Mouse (Mus musculus) heart, embryonic 16.5 days (tissue): ENCODE results near the gene Inava. TPM values are rescaled to one million over a fixed set of nuclear protein-coding genes. Genes with fewer than 3 reads are reported as not detected.

Source experiments
- ATAC-seq: fragments of 200-750 bp; cut with Nextera tagmentation; replicated peaks from 2 replicates; pipeline ENCODE4 v1.8.0; 2017; ENCODE audit warnings: moderate number of reproducible peaks; ENCODE audit not compliant: insufficient read depth, low FRiP score; ENCODE audit errors: extremely low read depth
- H3K27ac ChIP-seq: fragments of 300-500 bp; sonication (generic); 2 replicates; pipeline ENCODE4 v1.5.1; 2014; ENCODE audit warnings: mild to moderate bottlenecking, low read length, control low read depth, moderate library complexity
- H3K27me3 ChIP-seq: fragments of 300-500 bp; sonication (generic); 2 replicates; pipeline ENCODE4 v1.6.1; 2014; ENCODE audit warnings: low read length, mixed read lengths; ENCODE audit not compliant: control insufficient read depth, insufficient read depth
- H3K36me3 ChIP-seq: fragments of 300-500 bp; sonication (generic); 2 replicates; pipeline ENCODE4 v1.6.1; 2014; ENCODE audit not compliant: control insufficient read depth, insufficient read depth
- H3K4me1 ChIP-seq: fragments of 300-500 bp; sonication (generic); 2 replicates; pipeline ENCODE4 v1.6.1; 2014; ENCODE audit warnings: low read length, mixed read lengths; ENCODE audit not compliant: control insufficient read depth, insufficient read depth
- H3K4me2 ChIP-seq: fragments of 300-500 bp; sonication (generic); 2 replicates; pipeline ENCODE4 v1.6.1; 2014; ENCODE audit warnings: low read depth, mild to moderate bottlenecking, control low read depth, low read length
- H3K4me3 ChIP-seq: fragments of 300-500 bp; sonication (generic); 2 replicates; pipeline ENCODE4 v1.5.1; 2014; ENCODE audit warnings: mild to moderate bottlenecking, control low read depth, low read length
- H3K9ac ChIP-seq: fragments of 300-500 bp; sonication (generic); 2 replicates; pipeline ENCODE4 v1.6.1; 2014; ENCODE audit warnings: low read length, control low read depth
- H3K9me3 ChIP-seq: fragments of 300-500 bp; sonication (generic); replicated peaks from 2 replicates; pipeline ENCODE4 v1.6.1; 2016; ENCODE audit warnings: low read length; ENCODE audit not compliant: control insufficient read depth
- WGBS: fragments of 180-500 bp; shearing (Covaris S2); extraction: QIAGEN DNeasy Blood & Tissue Kit; methylation state at CpG from one replicate; pipeline ENCODE4 v1.1.7; 2014; 5-methylcytosine and 5-hydroxymethylcytosine counted together
- polyA plus RNA-seq: library from polyadenylated mRNA; unstranded; fragments of >200 nt; fragmentation: Nextera tagmentation; extraction: Ambion mirVana; gene quantifications from 2 replicates; pipeline ENCODE4 v1.2.1, GENCODE M21; 2015

Inava gene
- 2.6 TPM in 2 replicates for polyA plus RNA-seq

GRCm38 (mm10) chr1:136233892-136234594 is at the start of gene Inava:
Gene Inava, minus strand, starts transcription at chr1:136234264.
- H3K9me3 ChIP-seq, result no peaks in the 10 kb centered on the region
- WGBS, result under 1% methylated on average over 51 of the region's 51 CpGs
- peak within 1 kb of the TSS; percentile 44 for H3K9ac ChIP-seq
- H3K27me3 ChIP-seq, result peaks cover 19% of the 10 kb centered on the region
- H3K36me3 ChIP-seq, result no peaks in the 10 kb centered on the region
- no peaks in the 10 kb centered on the region for H3K4me1 ChIP-seq
- H3K27ac ChIP-seq, result no peak within 1 kb of the TSS
- peak; percentile 57 for ATAC-seq
- H3K4me3 ChIP-seq, result peak within 1 kb of the TSS; percentile 59
- peak within 1 kb of the TSS; percentile 78 for H3K4me2 ChIP-seq

GRCm38 (mm10) chr1:136277366-136277765 is 43.3 kb upstream of the Inava start:
- 85% methylated on average over 8 of the region's 8 CpGs for WGBS
- Histone ChIP-seq H3K27me3 (no peaks in the 10 kb centered on the region), H3K9ac (no peak overlapping the region), H3K4me3 (no peak overlapping the region), H3K4me2 (no peak overlapping the region), H3K9me3 (no peaks in the 10 kb centered on the region), H3K27ac (no peak overlapping the region), H3K4me1 (no peaks in the 10 kb centered on the region), H3K36me3 (peaks cover 64% of the 10 kb centered on the region)
- ATAC-seq, result no peak

GRCm38 (mm10) chr1:136268224-136268623 is 34.2 kb upstream of the Inava start:
- Histone ChIP-seq H3K36me3 (peaks cover 20% of the 10 kb centered on the region), H3K9me3 (no peaks in the 10 kb centered on the region), H3K4me2 (no peak overlapping the region), H3K9ac (no peak overlapping the region), H3K27ac (no peak overlapping the region), H3K27me3 (peaks cover under 1% of the 10 kb centered on the region; the same call in 1 of the 2 replicates), H3K4me1 (no peaks in the 10 kb centered on the region), H3K4me3 (no peak overlapping the region)
- no peak for ATAC-seq
- 76% methylated on average over 7 of the region's 7 CpGs for WGBS

DNA sequence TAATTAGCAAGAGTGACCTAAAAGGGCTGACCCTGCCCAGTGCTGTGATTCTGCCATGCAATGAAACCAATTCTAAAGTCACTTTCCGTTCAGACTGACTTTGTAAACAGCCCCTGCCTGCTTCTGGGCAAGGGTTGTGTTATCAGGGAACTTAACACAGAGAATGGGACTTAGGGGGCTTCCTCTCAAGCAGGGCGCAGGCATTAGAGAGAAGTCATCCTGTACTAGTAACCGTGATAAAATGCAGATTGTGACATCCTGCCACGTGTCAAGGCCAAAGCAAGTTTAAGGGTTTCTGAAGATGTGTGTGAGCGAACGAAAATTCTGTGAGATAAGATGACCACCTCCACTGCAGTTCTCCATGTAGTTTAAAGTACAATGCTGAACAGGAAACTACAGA is 32.1 kb upstream of the Inava start:
- WGBS, result 34% methylated on average over 6 of the region's 6 CpGs
- Histone ChIP-seq H3K4me3 (no peak overlapping the region), H3K4me2 (no peak overlapping the region), H3K9me3 (no peaks in the 10 kb centered on the region), H3K27me3 (peaks cover 18% of the 10 kb centered on the region), H3K27ac (no peak overlapping the region), H3K4me1 (no peaks in the 10 kb centered on the region), H3K36me3 (peaks cover 4% of the 10 kb centered on the region), H3K9ac (no peak overlapping the region)
- ATAC-seq, result no peak

DNA sequence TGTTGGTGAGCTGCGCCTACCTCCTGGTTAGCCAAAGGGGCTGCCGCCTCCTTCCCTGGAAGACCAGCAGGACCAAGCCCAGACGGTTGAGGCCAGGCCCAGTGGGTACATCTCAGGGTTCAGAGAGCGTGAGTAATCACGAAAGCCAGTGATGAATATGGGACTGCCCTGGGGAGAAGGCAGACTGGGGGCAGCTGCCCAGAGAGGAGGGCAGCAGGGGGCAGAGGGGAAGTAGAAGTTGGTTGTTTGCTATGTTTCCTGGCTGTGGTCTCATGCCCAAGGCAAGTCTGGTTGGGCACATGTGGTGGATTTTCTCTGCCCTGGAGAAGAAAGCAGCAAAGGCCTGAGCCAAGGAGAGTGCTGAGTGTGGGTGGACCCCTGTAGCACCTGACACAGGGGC is 29.3 kb upstream of the Inava start:
- H3K9me3 ChIP-seq, result no peaks in the 10 kb centered on the region
- ATAC-seq, result no peak
- peaks cover 10% of the 10 kb centered on the region for H3K4me1 ChIP-seq
- no peak overlapping the region for H3K4me3 ChIP-seq
- no peak overlapping the region for H3K27ac ChIP-seq
- H3K4me2 ChIP-seq, result no peak overlapping the region
- peaks cover 3% of the 10 kb centered on the region; the same call in 1 of the 2 replicates for H3K36me3 ChIP-seq
- 87% methylated on average over 5 of the region's 5 CpGs for WGBS
- H3K27me3 ChIP-seq, result peaks cover 40% of the 10 kb centered on the region
- no peak overlapping the region for H3K9ac ChIP-seq

DNA sequence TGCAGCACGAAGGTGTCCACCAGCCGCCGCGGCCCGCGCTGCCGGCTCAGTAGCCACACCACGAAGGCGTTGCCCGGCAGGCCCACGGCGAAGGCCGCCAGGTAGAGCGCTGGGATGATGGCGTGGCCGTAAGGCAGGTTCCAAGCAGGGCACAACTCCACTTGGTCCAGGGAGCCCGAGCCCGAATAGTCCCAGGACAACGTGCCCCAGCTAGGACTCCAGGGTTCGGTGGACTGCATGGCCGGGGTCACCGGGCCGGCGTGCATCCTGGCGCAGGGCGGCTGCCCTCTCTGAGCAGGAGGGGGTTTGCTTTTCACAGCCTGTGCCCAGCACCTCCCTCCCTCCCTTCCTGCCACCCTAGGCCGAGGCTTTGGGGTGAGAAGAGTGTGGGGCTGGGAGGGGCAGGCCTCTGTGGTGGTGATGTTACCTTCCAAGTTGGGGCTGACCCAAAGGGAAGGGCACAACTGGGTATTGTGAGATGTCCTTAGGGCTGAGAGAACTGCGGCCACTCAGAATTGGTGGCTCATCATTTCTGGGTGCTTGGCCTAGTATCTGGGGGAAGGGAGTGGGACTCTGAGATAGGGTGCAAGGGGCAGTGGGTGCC is 26.7 kb upstream of the Inava start, which contains the start of gene Gpr25:
Gene Gpr25, minus strand, starts transcription at position 239 of the 604 bp plus-strand sequence.
- Histone ChIP-seq H3K9ac (peak within 1 kb of the TSS; percentile 57), H3K4me1 (peaks cover 14% of the 10 kb centered on the region), H3K36me3 (no peaks in the 10 kb centered on the region), H3K9me3 (no peaks in the 10 kb centered on the region), H3K27me3 (peaks cover 54% of the 10 kb centered on the region), H3K27ac (no peak within 1 kb of the TSS; the same call in 1 of the 2 replicates), H3K4me2 (peak within 1 kb of the TSS; percentile 84), H3K4me3 (peak within 1 kb of the TSS; percentile 67)
- 9% methylated on average over 28 of the region's 28 CpGs for WGBS
- ATAC-seq, result no peak

- Histone ChIP-seq H3K9ac (peak overlapping the region; percentile 57), H3K9me3 (no peaks in the 10 kb centered on the region), H3K36me3 (no peaks in the 10 kb centered on the region), H3K4me3 (peak overlapping the region; percentile 67), H3K27me3 (peaks cover 54% of the 10 kb centered on the region), H3K4me2 (peak overlapping the region; percentile 84), H3K4me1 (peaks cover 14% of the 10 kb centered on the region), H3K27ac (no peak overlapping the region; the same call in 1 of the 2 replicates)
- ATAC-seq, result peak; percentile 77
- 1% methylated on average over 95 of the region's 95 CpGs for WGBS
These were observed 26.0 kb upstream of the Inava start for GRCm38 (mm10) chr1:136259893-136260634.

DNA sequence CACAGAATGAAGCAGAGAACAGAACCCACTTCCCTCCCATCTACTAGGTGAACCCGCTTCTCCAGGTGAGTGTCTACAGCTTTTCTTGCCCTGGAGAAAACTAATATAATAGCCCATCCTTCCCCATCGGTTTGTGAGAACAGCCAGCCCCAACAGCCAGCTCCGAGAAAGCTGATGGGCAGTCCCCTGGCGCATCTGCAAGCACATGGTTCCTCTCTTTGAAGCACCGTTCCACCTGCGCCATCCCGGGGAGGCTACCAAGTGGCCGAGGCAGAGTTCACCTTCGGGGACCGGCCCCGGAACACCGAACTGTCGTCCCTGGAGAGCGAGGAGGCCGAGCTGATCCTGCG is 25.5 kb upstream of the Inava start:
- Histone ChIP-seq H3K9ac (peak overlapping the region; percentile 57), H3K36me3 (no peaks in the 10 kb centered on the region), H3K4me3 (peak overlapping the region; percentile 67), H3K4me2 (peak overlapping the region; percentile 84), H3K27me3 (peaks cover 54% of the 10 kb centered on the region), H3K27ac (no peak overlapping the region; the same call in 1 of the 2 replicates), H3K4me1 (peaks cover 14% of the 10 kb centered on the region), H3K9me3 (no peaks in the 10 kb centered on the region)
- no peak for ATAC-seq
- 4% methylated on average over 16 of the region's 16 CpGs for WGBS
